Mouse (Mus musculus) testis, postnatal 10 days (tissue): ENCODE data around the gene Ksr1.

ENCODE experiments used
- DNase-seq: peaks from one replicate; pipeline ENCODE4 v3.0.0; 2021; ENCODE audit warnings: low spot score

Gene Ksr1

GRCm38 (mm10) chr11:79093386-79093906 is 52.8 kb downstream of the Ksr1 start:
- DNase-seq, result no peak

GRCm38 (mm10) chr11:79092802-79093201 is 53.4 kb downstream of the Ksr1 start:
- no peak for DNase-seq

GRCm38 (mm10) chr11:79092245-79092644 is 54.0 kb downstream of the Ksr1 start:
- no peak for DNase-seq

- no peak for DNase-seq
These were observed 56.5 kb downstream of the Ksr1 start for GRCm38 (mm10) chr11:79089756-79090155.

- DNase-seq, result no peak
These were observed 57.2 kb downstream of the Ksr1 start for GRCm38 (mm10) chr11:79089027-79089426.

GRCm38 (mm10) chr11:79088325-79088724 is 57.9 kb downstream of the Ksr1 start:
- no peak for DNase-seq

- DNase-seq, result no peak
These were observed 58.4 kb downstream of the Ksr1 start for GRCm38 (mm10) chr11:79087731-79088311.

- DNase-seq, result no peak
These were observed 59.4 kb downstream of the Ksr1 start for GRCm38 (mm10) chr11:79086787-79087186.

- DNase-seq, result no peak
These were observed 61.1 kb downstream of the Ksr1 start for GRCm38 (mm10) chr11:79085059-79085458.

- no peak for DNase-seq
These were observed 63.2 kb downstream of the Ksr1 start for GRCm38 (mm10) chr11:79083018-79083441.

- no peak for DNase-seq
These were observed 65.0 kb downstream of the Ksr1 start for GRCm38 (mm10) chr11:79080965-79081891.

- DNase-seq, result no peak
These were observed 66.1 kb downstream of the Ksr1 start for GRCm38 (mm10) chr11:79080081-79080480.

- no peak for DNase-seq
These were observed 69.7 kb downstream of the Ksr1 start for GRCm38 (mm10) chr11:79076484-79076883.

GRCm38 (mm10) chr11:79075044-79075443 is 71.2 kb downstream of the Ksr1 start:
- DNase-seq, result no peak

- no peak for DNase-seq
These were observed 71.6 kb downstream of the Ksr1 start for GRCm38 (mm10) chr11:79074611-79075010.

- DNase-seq, result no peak
These were observed 72.6 kb downstream of the Ksr1 start for GRCm38 (mm10) chr11:79073583-79073982.

GRCm38 (mm10) chr11:79072108-79072507 is 74.1 kb downstream of the Ksr1 start:
- no peak for DNase-seq

- DNase-seq, result no peak
These were observed 74.9 kb downstream of the Ksr1 start for GRCm38 (mm10) chr11:79071082-79071972.

- DNase-seq, result no peak
These were observed 76.6 kb downstream of the Ksr1 start for GRCm38 (mm10) chr11:79069453-79070153.

GRCm38 (mm10) chr11:79067172-79067571 is 79.0 kb downstream of the Ksr1 start:
- no peak for DNase-seq

GRCm38 (mm10) chr11:79066191-79066530 is 80.0 kb downstream of the Ksr1 start:
- DNase-seq, result no peak
